In genomic region chr3:123385486-123386156, GRCm38 (mm10) we compare ENCODE assay signal across 8 mouse cellular contexts. TPM values are rescaled to one million over a fixed set of nuclear protein-coding genes. Genes with fewer than 3 reads are reported as not detected.
DNase-seq lines count a peak whose midpoint lies in the region; ATAC-seq and TF ChIP-seq lines count a peak whose summit lies in the region.

Gene Mettl14 (minus strand): TSS chr3:123386108.

- H3K27me3 ChIP-seq in Patski, result no peaks in the 10 kb centered on the region
- H3K27me3 ChIP-seq in hindbrain, embryonic 13.5 days, result peaks cover 12% of the 10 kb centered on the region; the same call in 1 of the 2 replicates

- peaks cover 10% of the 10 kb centered on the region for H3K36me3 ChIP-seq in hindbrain, embryonic 13.5 days

- H3K4me2 ChIP-seq in hindbrain, embryonic 13.5 days, result peak within 1 kb of the TSS; percentile 75

- CTCF ChIA-PET in Patski (lab: Charles Lee), result no interaction called here

- H3K4me1 ChIP-seq in hindbrain, embryonic 13.5 days (replicated peaks), result peaks cover 21% of the 10 kb centered on the region

- in situ Hi-C loops in Patski (cut with MboI; ENCODE audit: low pct_unique_long_range_greater_than_20kb), result loop anchor here (5.0 to 25.0 kb wide), 2 partner anchors 122 to 877 kb away; no protein-coding TSS in a partner anchor

- H3K9me3 ChIP-seq in hindbrain, embryonic 13.5 days, result no peaks in the 10 kb centered on the region

- under 1% methylated on average over 41 of the region's 41 CpGs for WGBS in hindbrain, embryonic 13.5 days

- no peak for TF ChIP-seq CTCF in Patski (IDR thresholded peaks at IDR 0.05)

- H3K27ac ChIP-seq in hindbrain, embryonic 13.5 days, result peak within 1 kb of the TSS; percentile 85

- H3K4me3 ChIP-seq in hindbrain, embryonic 13.5 days, result peak within 1 kb of the TSS; percentile 53

- H3K9ac ChIP-seq in hindbrain, embryonic 13.5 days, result peak within 1 kb of the TSS; percentile 75

- POLR2A ChIA-PET in Patski (lab: Charles Lee), result interaction anchor here (0.6 kb wide), 1 partner anchor 46 kb away, joined by 5 read pairs; no protein-coding TSS in a partner anchor

- DNase-seq in Patski (ENCODE audit: low read depth, low spot score), result peak; percentile 99
- DNase-seq in cerebellum, postnatal 14 days, result peak; percentile 98
- peak; percentile 93 for DNase-seq in frontal cortex, postnatal 14 days (ENCODE audit: low spot score in 2 of 2)
- DNase-seq in layer of hippocampus, postnatal 25 days (ENCODE audit: extremely low spot score in 1 of 2, low spot score in 1 of 2), result peak; percentile 84 to 93
- DNase-seq in lung, postnatal 25 days (ENCODE audit: low spot score), result peak; percentile 98
- peak; percentile 96 for DNase-seq in retina, embryonic 14.5 days (ENCODE audit: low spot score)
- peak; percentile 96 for DNase-seq in thymus, postnatal 4 days

- peak; percentile 99 for ATAC-seq in Patski
- ATAC-seq in hindbrain, embryonic 13.5 days (ENCODE audit: low FRiP score), result peak; percentile 100

RNA-seq across cellular contexts. Expression of gene Mettl14, which starts in this region (rescaled TPM):
- polyA plus RNA-seq in Patski (2021), result 28.9 TPM
- 24.0 and 25.0 TPM in 2 replicates for polyA plus RNA-seq in hindbrain, embryonic 13.5 days (2015; fragmentation: Nextera tagmentation; extraction: Ambion mirVana)
- total RNA-seq in layer of hippocampus, postnatal 25 days (2021), result 10 to 100 TPM; 14.0 to 15.4 TPM

Comparison
In these comparisons a context has a peak if more than half of its experiments do, and no peak if none do; other contexts are left out.
1. Peak in every context shown above with its lines: DNase-seq, ATAC-seq, H3K4me3 ChIP-seq and H3K27ac ChIP-seq.